Mouse (Mus musculus) CH12.LX (cell line): ENCODE results near the gene Fkbp3. TPM values are rescaled to one million over a fixed set of nuclear protein-coding genes. Genes with fewer than 3 reads are reported as not detected.

Experiments used
- polyA plus RNA-seq: library from polyadenylated mRNA; unstranded; fragments of >175 nt; gene quantifications from 2 replicates; pipeline ENCODE4 v1.2.1, GENCODE M21; 2012; ENCODE audit warnings: low read depth; ENCODE audit not compliant: insufficient read length
- total RNA-seq, 2 experiments: library from RNA; depleted of rRNA; stranded (reverse); fragments of 300-350 nt in 1 of 2; fragments of >200 nt in 1 of 2; gene quantifications; 2 replicates each; pipeline ENCODE4 v1.2.3; 2012 to 2014

Fkbp3 gene
- total and polyA plus RNA-seq, 3 experiments, result 265 to 518 (median 350) TPM

Other genes with a start within 250 kb of the Fkbp3 start
- gene Gm527, start 156.1 kb downstream of the Fkbp3 start, total RNA-seq (2012; rRNA removed), result 0.42 and 0.93 TPM in 2 replicates
- 2.0 and 2.6 TPM in 2 replicates for gene Gm527, start 156.1 kb downstream of the Fkbp3 start, total RNA-seq (2014; rRNA removed)
- gene Gm527, start 156.1 kb downstream of the Fkbp3 start, polyA plus RNA-seq, result 1.7 and 2.0 TPM in 2 replicates
- 9.5 and 9.6 TPM in 2 replicates for gene Klhl28, start 108.5 kb downstream of the Fkbp3 start, total RNA-seq (2012; rRNA removed)
- 16.2 and 17.9 TPM in 2 replicates for gene Klhl28, start 108.5 kb downstream of the Fkbp3 start, total RNA-seq (2014; rRNA removed)
- 13.2 and 16.6 TPM in 2 replicates for gene Klhl28, start 108.5 kb downstream of the Fkbp3 start, polyA plus RNA-seq
- gene Togaram1, start 108.2 kb downstream of the Fkbp3 start, total RNA-seq (2012; rRNA removed), result 24.1 and 24.3 TPM in 2 replicates
- 29.5 and 34.4 TPM in 2 replicates for gene Togaram1, start 108.2 kb downstream of the Fkbp3 start, total RNA-seq (2014; rRNA removed)
- 19.1 and 22.6 TPM in 2 replicates for gene Togaram1, start 108.2 kb downstream of the Fkbp3 start, polyA plus RNA-seq
- 15.3 and 17.7 TPM in 2 replicates for gene Prpf39, start 37.7 kb downstream of the Fkbp3 start, total RNA-seq (2012; rRNA removed)
- 29.6 and 42.2 TPM in 2 replicates for gene Prpf39, start 37.7 kb downstream of the Fkbp3 start, total RNA-seq (2014; rRNA removed)
- gene Prpf39, start 37.7 kb downstream of the Fkbp3 start, polyA plus RNA-seq, result 33.2 and 34.9 TPM in 2 replicates
- 11.7 and 13.3 TPM in 2 replicates for gene Fancm, start 1.6 kb upstream of the Fkbp3 start, total RNA-seq (2012; rRNA removed)
- gene Fancm, start 1.6 kb upstream of the Fkbp3 start, total RNA-seq (2014; rRNA removed), result 13.7 TPM in 2 replicates
- gene Fancm, start 1.6 kb upstream of the Fkbp3 start, polyA plus RNA-seq, result 15.4 and 16.5 TPM in 2 replicates
- 12.0 and 14.4 TPM in 2 replicates for gene Mis18bp1, start 98.6 kb upstream of the Fkbp3 start, total RNA-seq (2012; rRNA removed)
- gene Mis18bp1, start 98.6 kb upstream of the Fkbp3 start, total RNA-seq (2014; rRNA removed), result 34.2 and 39.7 TPM in 2 replicates
- gene Mis18bp1, start 98.6 kb upstream of the Fkbp3 start, polyA plus RNA-seq, result 22.7 and 27.5 TPM in 2 replicates
- not detected in 2 replicates for gene Wdr20rt, start 151.5 kb upstream of the Fkbp3 start, total RNA-seq (2012; rRNA removed)
- gene Wdr20rt, start 151.5 kb upstream of the Fkbp3 start, total RNA-seq (2014; rRNA removed), result not detected in 2 replicates
- not detected in 2 replicates for gene Wdr20rt, start 151.5 kb upstream of the Fkbp3 start, polyA plus RNA-seq